Mouse (Mus musculus) liver, embryonic 16.5 days (tissue): ENCODE measurements around the gene Vamp5. TPM values are rescaled to one million over a fixed set of nuclear protein-coding genes. Genes with fewer than 3 reads are reported as not detected.
A peak's percentile ranks its signal among the peaks of the same experiment; 100 is the strongest.

Source experiments
- ATAC-seq: fragments of 200-750 bp; cut with Nextera tagmentation; 2 replicates; pipeline ENCODE4 v1.8.0; 2017; ENCODE audit warnings: low read depth, mild to moderate bottlenecking, moderate number of reproducible peaks, moderate library complexity
- H3K27ac ChIP-seq: fragments of 300-500 bp; sonication (generic); 2 replicates; pipeline ENCODE4 v1.5.1; 2014; ENCODE audit warnings: mild to moderate bottlenecking, low read length
- H3K27me3 ChIP-seq: fragments of 300-500 bp; sonication (generic); 2 replicates; pipeline ENCODE4 v1.6.1; 2014; ENCODE audit warnings: low read depth, low read length, mixed read lengths; ENCODE audit not compliant: control insufficient read depth, insufficient read depth
- H3K36me3 ChIP-seq: fragments of 300-500 bp; sonication (generic); 2 replicates; pipeline ENCODE4 v1.6.1; 2014; ENCODE audit warnings: mild to moderate bottlenecking; ENCODE audit not compliant: control insufficient read depth, insufficient read depth
- H3K4me1 ChIP-seq: fragments of 300-500 bp; sonication (generic); 2 replicates; pipeline ENCODE4 v1.6.1; 2014; ENCODE audit warnings: low read depth, low read length, mixed read lengths; ENCODE audit not compliant: control insufficient read depth
- H3K4me2 ChIP-seq: fragments of 300-500 bp; sonication (generic); 2 replicates; pipeline ENCODE4 v1.6.1; 2014; ENCODE audit warnings: low read depth, low read length, mixed read lengths
- H3K4me3 ChIP-seq: fragments of 300-500 bp; sonication (generic); 2 replicates; pipeline ENCODE4 v1.5.1; 2014; ENCODE audit warnings: low read depth, mild to moderate bottlenecking, low read length
- H3K9ac ChIP-seq: fragments of 300-500 bp; sonication (generic); 2 replicates; pipeline ENCODE4 v1.6.1; 2014; ENCODE audit warnings: low read depth, low read length
- H3K9me3 ChIP-seq: fragments of 300-500 bp; sonication (generic); replicated peaks from 2 replicates; pipeline ENCODE4 v1.6.1; 2016; ENCODE audit warnings: low read length; ENCODE audit not compliant: control insufficient read depth
- WGBS: fragments of 180-500 bp; shearing (Covaris S2); extraction: QIAGEN DNeasy Blood & Tissue Kit; methylation state at CpG from one replicate; pipeline ENCODE4 v1.1.7; 2014; ENCODE audit not compliant: insufficient replicate concordance; 5-methylcytosine and 5-hydroxymethylcytosine counted together
- polyA plus RNA-seq: library from polyadenylated mRNA; unstranded; fragments of >200 nt; fragmentation: Nextera tagmentation; extraction: Ambion mirVana; gene quantifications from 2 replicates; pipeline ENCODE4 v1.2.1, GENCODE M21; 2015

The Vamp5 gene
- polyA plus RNA-seq, 1 experiment from 2014 or later, result 54.9 TPM

DNA sequence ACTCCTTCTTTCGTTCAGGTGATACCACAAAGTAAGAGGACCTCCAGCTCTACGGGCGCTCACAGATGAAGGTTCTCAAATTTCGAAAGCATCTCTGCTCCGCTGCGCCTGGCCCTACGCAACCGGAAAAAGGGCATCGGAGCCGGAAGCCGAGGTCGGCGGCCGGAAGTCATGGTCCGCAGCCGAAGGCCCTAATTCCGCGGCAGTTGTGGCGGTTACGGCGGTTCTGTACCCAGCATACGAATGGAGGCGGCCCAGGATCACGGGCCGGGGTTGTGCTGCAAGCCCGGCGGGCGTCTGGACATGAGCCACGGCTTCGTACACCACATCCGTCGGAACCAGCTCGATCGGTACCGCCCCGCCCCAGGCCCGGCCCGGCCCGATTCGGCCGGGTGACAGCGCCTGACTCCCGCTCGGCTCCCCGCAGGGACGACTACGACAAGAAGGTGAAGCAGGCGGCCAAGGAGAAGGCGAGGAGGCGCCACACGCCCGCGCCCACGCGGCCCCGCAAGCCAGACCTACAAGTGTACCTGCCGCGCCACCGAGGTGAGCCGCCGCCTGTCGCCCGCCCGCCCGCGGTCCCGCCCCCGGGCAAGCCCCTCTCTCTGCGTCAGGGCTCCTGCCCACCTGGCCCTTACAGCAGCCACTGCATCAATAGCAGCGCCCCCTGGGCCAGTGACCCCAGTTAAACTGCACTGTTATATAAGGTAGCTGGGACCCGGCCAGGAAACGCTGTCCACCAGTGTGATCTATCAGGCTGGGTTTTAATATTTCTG is 32.9 kb downstream of the Vamp5 start, which contains the start of gene 0610030E20Rik:
Gene 0610030E20Rik, plus strand, starts transcription at position 152 of the 776 bp plus-strand sequence.
- Histone ChIP-seq H3K4me3 (peak within 1 kb of the TSS; percentile 88), H3K4me1 (peaks cover 53% of the 10 kb centered on the region), H3K9ac (peak within 1 kb of the TSS; percentile 94), H3K36me3 (peaks cover 9% of the 10 kb centered on the region), H3K9me3 (no peaks in the 10 kb centered on the region), H3K27me3 (no peaks in the 10 kb centered on the region), H3K4me2 (peak within 1 kb of the TSS; percentile 88), H3K27ac (peak within 1 kb of the TSS; percentile 94)
- ATAC-seq, result peak; percentile 70
- under 1% methylated on average over 72 of the region's 72 CpGs for WGBS

- Histone ChIP-seq H3K9ac (peak overlapping the region; percentile 17; the same call in 1 of the 2 replicates), H3K27me3 (no peaks in the 10 kb centered on the region), H3K27ac (peak overlapping the region; percentile 94), H3K4me2 (peak overlapping the region; percentile 88), H3K4me3 (no peak overlapping the region), H3K36me3 (peaks cover 9% of the 10 kb centered on the region), H3K9me3 (no peaks in the 10 kb centered on the region), H3K4me1 (peaks cover 46% of the 10 kb centered on the region)
- no peak for ATAC-seq
- 60% methylated on average over 4 of the region's 4 CpGs for WGBS
Measured at GRCm38 (mm10) chr6:72346261-72346660, 34.0 kb downstream of the Vamp5 start.

DNA sequence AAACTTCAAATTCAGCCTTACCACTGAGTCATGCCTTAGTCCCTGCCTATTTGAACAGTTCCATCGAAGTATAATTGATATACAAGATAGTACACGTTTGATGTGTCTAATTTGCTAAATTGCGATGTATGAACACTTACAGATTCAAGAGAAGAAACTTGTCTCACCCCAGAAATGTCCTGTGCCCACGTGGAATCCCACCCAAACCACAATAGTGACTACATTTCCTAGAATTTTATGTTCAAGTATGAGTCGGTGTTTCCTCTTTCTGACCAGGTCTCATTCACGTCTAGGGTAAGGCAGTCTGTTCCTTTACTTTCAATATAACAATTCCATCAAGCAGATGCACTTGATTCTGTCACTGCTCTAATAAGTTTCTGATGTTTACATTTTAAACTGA is 34.6 kb downstream of the Vamp5 start:
- WGBS, result 13% methylated on average over 6 of the region's 6 CpGs
- Histone ChIP-seq H3K4me2 (peak overlapping the region; percentile 97), H3K36me3 (peaks cover 7% of the 10 kb centered on the region), H3K4me1 (peaks cover 46% of the 10 kb centered on the region), H3K9ac (peak overlapping the region; percentile 95), H3K27me3 (no peaks in the 10 kb centered on the region), H3K9me3 (no peaks in the 10 kb centered on the region), H3K4me3 (peak overlapping the region; percentile 92), H3K27ac (peak overlapping the region; percentile 94)
- ATAC-seq, result no peak

GRCm38 (mm10) chr6:72345074-72345567 is 35.1 kb downstream of the Vamp5 start, which contains the start of gene Usp39:
Gene Usp39 (minus strand): TSS chr6:72345184.
- peaks cover 2% of the 10 kb centered on the region for H3K36me3 ChIP-seq
- WGBS, result under 1% methylated on average over 30 of the region's 30 CpGs
- ATAC-seq, result peak; percentile 84
- no peaks in the 10 kb centered on the region for H3K27me3 ChIP-seq
- H3K4me1 ChIP-seq, result peaks cover 43% of the 10 kb centered on the region
- peak within 1 kb of the TSS; percentile 92 for H3K4me3 ChIP-seq
- H3K4me2 ChIP-seq, result peak within 1 kb of the TSS; percentile 97
- H3K9ac ChIP-seq, result peak within 1 kb of the TSS; percentile 95
- peak within 1 kb of the TSS; percentile 94 for H3K27ac ChIP-seq
- H3K9me3 ChIP-seq, result no peaks in the 10 kb centered on the region

DNA sequence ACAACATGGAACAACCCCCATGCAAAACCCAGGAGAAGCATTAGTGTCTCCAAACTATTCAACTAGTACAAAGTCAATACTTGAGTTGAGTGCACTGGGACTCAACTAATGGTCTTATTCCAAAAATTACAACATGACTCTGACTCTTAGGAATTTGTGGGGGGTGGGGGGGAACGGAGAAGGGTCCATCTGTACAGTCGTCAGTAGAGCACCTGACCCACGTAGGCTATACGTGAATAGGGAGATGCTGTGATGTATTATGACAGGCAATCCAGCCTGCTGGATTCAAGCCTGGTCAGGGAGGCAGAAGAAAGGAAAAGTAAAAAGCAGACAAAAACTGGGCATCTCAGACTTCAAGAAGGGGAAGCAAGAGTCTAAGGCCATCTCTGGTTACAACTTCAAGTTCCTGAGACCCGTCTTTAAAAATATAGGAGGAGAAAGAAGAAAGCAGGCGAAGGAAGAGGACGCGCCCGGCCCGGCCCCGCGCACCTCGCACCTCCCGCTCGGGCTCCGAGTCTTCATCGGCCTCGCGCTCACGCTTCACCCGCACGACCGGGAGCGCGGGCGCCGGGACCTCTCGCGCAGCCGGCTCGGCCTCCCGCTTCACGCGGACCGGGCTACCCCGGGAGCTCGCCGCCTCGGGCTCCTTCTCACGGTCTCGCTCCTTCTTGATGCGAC is 35.7 kb downstream of the Vamp5 start:
- under 1% methylated on average over 42 of the region's 42 CpGs for WGBS
- no peaks in the 10 kb centered on the region for H3K9me3 ChIP-seq
- ATAC-seq, result peak; percentile 62
- H3K4me2 ChIP-seq, result peak overlapping the region; percentile 97
- peak overlapping the region; percentile 94 for H3K27ac ChIP-seq
- peak overlapping the region; percentile 92 for H3K4me3 ChIP-seq
- H3K4me1 ChIP-seq, result peaks cover 43% of the 10 kb centered on the region
- H3K36me3 ChIP-seq, result peaks cover 4% of the 10 kb centered on the region
- H3K27me3 ChIP-seq, result no peaks in the 10 kb centered on the region
- H3K9ac ChIP-seq, result peak overlapping the region; percentile 95

DNA sequence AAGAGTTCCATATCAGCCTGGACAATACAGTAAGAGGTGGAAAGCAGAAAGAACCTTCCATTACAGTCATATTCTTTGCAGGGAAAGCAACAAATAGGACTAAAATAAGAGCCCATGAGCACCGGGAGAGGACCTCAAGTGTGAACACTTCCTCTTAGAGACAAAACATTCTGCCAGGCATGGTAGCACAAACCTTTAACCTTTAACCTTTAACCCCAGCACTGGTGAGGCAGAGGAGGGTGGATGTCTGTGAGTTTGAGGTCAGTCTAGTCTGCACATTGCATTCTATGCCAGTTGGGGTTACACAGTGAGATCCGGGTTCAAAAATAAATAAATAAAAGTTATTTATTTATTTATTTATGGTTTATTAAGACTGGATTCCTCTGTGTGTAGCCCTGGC is 39.8 kb downstream of the Vamp5 start:
- peaks cover 35% of the 10 kb centered on the region for H3K36me3 ChIP-seq
- 56% methylated on average over 2 of the region's 2 CpGs for WGBS
- no peaks in the 10 kb centered on the region for H3K9me3 ChIP-seq
- no peak overlapping the region for H3K27ac ChIP-seq
- H3K4me3 ChIP-seq, result no peak overlapping the region
- H3K4me2 ChIP-seq, result no peak overlapping the region
- no peaks in the 10 kb centered on the region for H3K27me3 ChIP-seq
- no peak for ATAC-seq
- H3K4me1 ChIP-seq, result peaks cover 15% of the 10 kb centered on the region
- H3K9ac ChIP-seq, result no peak overlapping the region

- WGBS, result 65% methylated on average over 5 of the region's 5 CpGs
- Histone ChIP-seq H3K27ac (no peak overlapping the region), H3K4me2 (no peak overlapping the region), H3K4me1 (no peaks in the 10 kb centered on the region), H3K9me3 (no peaks in the 10 kb centered on the region), H3K27me3 (no peaks in the 10 kb centered on the region), H3K36me3 (peaks cover 63% of the 10 kb centered on the region), H3K9ac (no peak overlapping the region), H3K4me3 (no peak overlapping the region)
- peak; percentile 53; the same call in 1 of the 2 replicates for ATAC-seq
Measured at GRCm38 (mm10) chr6:72333111-72333510, 47.2 kb downstream of the Vamp5 start.

GRCm38 (mm10) chr6:72330133-72330532 is 50.1 kb downstream of the Vamp5 start:
- ATAC-seq, result no peak
- H3K4me1 ChIP-seq, result no peaks in the 10 kb centered on the region
- no peaks in the 10 kb centered on the region for H3K27me3 ChIP-seq
- no peaks in the 10 kb centered on the region for H3K9me3 ChIP-seq
- peaks cover 59% of the 10 kb centered on the region for H3K36me3 ChIP-seq
- WGBS, result 75% methylated on average over 4 of the region's 4 CpGs
- H3K4me2 ChIP-seq, result no peak overlapping the region
- no peak overlapping the region for H3K27ac ChIP-seq
- H3K4me3 ChIP-seq, result no peak overlapping the region
- no peak overlapping the region for H3K9ac ChIP-seq

DNA sequence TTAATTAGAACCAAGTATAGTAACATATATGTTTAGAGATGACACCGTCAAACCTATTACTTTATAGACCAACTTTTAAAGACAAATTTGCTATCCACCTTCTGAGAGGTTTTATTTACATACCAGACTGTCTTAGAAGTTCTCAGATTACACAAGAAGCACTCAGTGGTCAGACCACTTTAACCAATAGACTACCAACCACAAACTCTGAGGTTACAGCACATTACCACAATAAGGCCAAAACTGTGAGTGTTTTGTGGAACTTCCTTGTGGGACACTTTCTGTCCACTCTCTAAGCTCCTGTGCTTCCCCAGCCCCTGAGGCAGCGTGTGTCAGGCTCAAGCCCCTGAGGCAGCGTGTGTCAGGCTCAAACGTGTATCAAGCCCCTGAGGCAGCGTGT is 51.2 kb downstream of the Vamp5 start:
- no peaks in the 10 kb centered on the region for H3K9me3 ChIP-seq
- no peak overlapping the region for H3K9ac ChIP-seq
- H3K27ac ChIP-seq, result no peak overlapping the region
- ATAC-seq, result no peak
- H3K4me2 ChIP-seq, result no peak overlapping the region
- peaks cover 6% of the 10 kb centered on the region for H3K4me1 ChIP-seq
- H3K27me3 ChIP-seq, result no peaks in the 10 kb centered on the region
- 89% methylated on average over 5 of the region's 5 CpGs for WGBS
- peaks cover 65% of the 10 kb centered on the region for H3K36me3 ChIP-seq
- H3K4me3 ChIP-seq, result no peak overlapping the region
